Mouse (Mus musculus) hindbrain, embryonic 14.5 days (tissue): ENCODE data around the gene Tnfrsf13c. TPM values are rescaled to one million over a fixed set of nuclear protein-coding genes. Genes with fewer than 3 reads are reported as not detected.
"Not testable (repeated sequence)": the region's sequence is repeated elsewhere in the genome, so short reads cannot be mapped to it uniquely, and the experiment has no call there.

Source experiments
- ATAC-seq: fragments of 200-750 bp; cut with Nextera tagmentation; 2 replicates; pipeline ENCODE4 v1.8.0; 2017; ENCODE audit warnings: moderate number of reproducible peaks, mild to moderate bottlenecking, moderate TSS enrichment, moderate library complexity; ENCODE audit not compliant: low FRiP score
- DNase-seq: peaks from one replicate; pipeline ENCODE4 v3.0.0-alpha.2; 2015; ENCODE audit warnings: low spot score
- H3K27ac ChIP-seq: fragments of 300-500 bp; sonication (generic); 2 replicates; pipeline ENCODE4 v1.5.1; 2014; ENCODE audit warnings: mild to moderate bottlenecking, moderate library complexity
- H3K27me3 ChIP-seq: fragments of 300-500 bp; sonication (generic); 2 replicates; pipeline ENCODE4 v1.6.1; 2014; ENCODE audit warnings: mild to moderate bottlenecking, low read length, mixed read lengths; ENCODE audit not compliant: control insufficient read depth, insufficient read depth
- H3K36me3 ChIP-seq: fragments of 300-500 bp; sonication (generic); replicated peaks from 2 replicates; pipeline ENCODE4 v1.6.1; 2014; ENCODE audit not compliant: control insufficient read depth, insufficient read depth
- H3K4me1 ChIP-seq: fragments of 300-500 bp; sonication (generic); replicated peaks from 2 replicates; pipeline ENCODE4 v1.6.1; 2014; ENCODE audit warnings: antibody characterized with exemption, low read length, mixed read lengths; ENCODE audit not compliant: control insufficient read depth, insufficient read depth
- H3K4me2 ChIP-seq: fragments of 300-500 bp; sonication (generic); replicated peaks from 2 replicates; pipeline ENCODE4 v1.6.1; 2014; ENCODE audit warnings: mild to moderate bottlenecking, moderate library complexity
- H3K4me3 ChIP-seq: fragments of 300-500 bp; sonication (generic); replicated peaks from 2 replicates; pipeline ENCODE4 v1.5.1; 2014; ENCODE audit warnings: mild to moderate bottlenecking, low read length
- H3K9ac ChIP-seq: fragments of 300-500 bp; sonication (generic); 2 replicates; pipeline ENCODE4 v1.6.1; 2014
- H3K9me3 ChIP-seq: fragments of 300-500 bp; sonication (generic); 2 replicates; pipeline ENCODE4 v1.6.1; 2016; ENCODE audit warnings: low read length; ENCODE audit not compliant: control insufficient read depth
- WGBS: fragments of 180-500 bp; shearing (Covaris S2); extraction: QIAGEN DNeasy Blood & Tissue Kit; methylation state at CpG from one replicate; pipeline ENCODE4 v1.1.7; 2014; 5-methylcytosine and 5-hydroxymethylcytosine counted together
- polyA plus RNA-seq: library from polyadenylated mRNA; unstranded; fragments of >200 nt; fragmentation: Nextera tagmentation; extraction: Ambion mirVana; gene quantifications from 2 replicates; pipeline ENCODE4 v1.2.1, GENCODE M21; 2014

The Tnfrsf13c gene
- polyA plus RNA-seq, 1 experiment from 2014 or later = 0.68 TPM

DNA sequence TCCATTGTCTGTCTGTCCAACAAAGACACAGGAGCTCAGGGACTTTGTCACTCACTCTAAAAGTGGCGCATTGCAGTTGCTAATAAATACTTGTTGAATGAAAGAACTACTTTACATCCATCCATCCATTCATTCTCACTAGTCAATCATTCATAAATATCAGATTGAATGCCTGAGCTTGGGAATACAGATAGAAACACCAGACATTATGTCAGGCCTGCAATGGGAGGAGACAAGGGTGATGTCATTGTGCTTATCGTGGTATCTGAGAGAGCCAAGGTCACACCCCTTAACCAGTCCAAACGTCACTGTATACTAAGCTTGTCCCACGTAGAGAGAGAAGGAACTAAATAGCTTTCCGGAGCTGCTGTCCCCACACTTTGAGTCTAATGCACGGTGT lies 27.9 kb upstream of the Tnfrsf13c start, which contains the start of gene 1500009C09Rik:
Gene 1500009C09Rik, plus strand, starts transcription at position 301 of the 400 bp plus-strand sequence.
- no peak within 1 kb of the TSS for H3K9ac ChIP-seq
- no peak within 1 kb of the TSS for H3K4me2 ChIP-seq
- H3K27ac ChIP-seq = no peak within 1 kb of the TSS
- H3K9me3 ChIP-seq = no peaks in the 10 kb centered on the region
- H3K27me3 ChIP-seq = no peaks in the 10 kb centered on the region
- DNase-seq = no peak
- no peak within 1 kb of the TSS for H3K4me3 ChIP-seq
- WGBS = 93% methylated on average over 6 of the region's 6 CpGs
- peaks cover 18% of the 10 kb centered on the region for H3K4me1 ChIP-seq
- H3K36me3 ChIP-seq = no peaks in the 10 kb centered on the region
- no peak for ATAC-seq

- 97% methylated on average over 3 of the region's 3 CpGs for WGBS
- Histone ChIP-seq H3K27ac (no peak overlapping the region), H3K4me2 (no peak overlapping the region), H3K36me3 (no peaks in the 10 kb centered on the region), H3K4me3 (no peak overlapping the region), H3K4me1 (peaks cover 13% of the 10 kb centered on the region), H3K9ac (no peak overlapping the region), H3K27me3 (no peaks in the 10 kb centered on the region), H3K9me3 (no peaks in the 10 kb centered on the region)
- ATAC-seq (no peak), DNase-seq (no peak)
Measured at GRCm38 (mm10) chr15:82251579-82251978, 27.4 kb upstream of the Tnfrsf13c start.

GRCm38 (mm10) chr15:82247131-82247776 lies 23.1 kb upstream of the Tnfrsf13c start:
- ATAC-seq = no peak
- WGBS = 78% methylated on average over 3 of the region's 3 CpGs
- Histone ChIP-seq H3K4me2 (no peak overlapping the region), H3K36me3 (no peaks in the 10 kb centered on the region), H3K9ac (no peak overlapping the region), H3K27me3 (no peaks in the 10 kb centered on the region), H3K4me1 (peaks cover 4% of the 10 kb centered on the region; the same call in 1 of the 2 replicates), H3K4me3 (no peak overlapping the region), H3K9me3 (no peaks in the 10 kb centered on the region), H3K27ac (no peak overlapping the region)
- DNase-seq = no peak

- WGBS = 22% methylated on average over 9 of the region's 9 CpGs
- H3K4me2 ChIP-seq = peak overlapping the region; percentile 89
- H3K27ac ChIP-seq, H3K9me3 ChIP-seq, DNase-seq, ATAC-seq, H3K27me3 ChIP-seq, H3K4me1 ChIP-seq, H3K36me3 ChIP-seq: not testable (repeated sequence)
- H3K4me3 ChIP-seq = peak overlapping the region; percentile 50
- 0 out of 2 replicates have a peak overlapping the region, but pooled peaks have one; percentile 59 for H3K9ac ChIP-seq
Measured at GRCm38 (mm10) chr15:82244805-82245161, 20.6 kb upstream of the Tnfrsf13c start.

- Histone ChIP-seq H3K9me3 (no peaks in the 10 kb centered on the region), H3K9ac (peak within 1 kb of the TSS; percentile 59), H3K27me3 (no peaks in the 10 kb centered on the region), H3K27ac (0 out of 2 replicates have a peak within 1 kb of the TSS, but pooled peaks have one; percentile 9), H3K4me2 (peak within 1 kb of the TSS; percentile 89), H3K4me1 (peaks cover 4% of the 10 kb centered on the region; the same call in 1 of the 2 replicates), H3K36me3 (no peaks in the 10 kb centered on the region), H3K4me3 (peak within 1 kb of the TSS; percentile 50)
- WGBS = under 1% methylated on average over 65 of the region's 65 CpGs
- DNase-seq = peak; percentile 89
- ATAC-seq = peak; percentile 99
Measured at GRCm38 (mm10) chr15:82244115-82244804, 20.1 kb upstream of the Tnfrsf13c start, which contains the start of gene Cenpm. Gene Cenpm, minus strand, starts transcription at chr15:82244748.

DNA sequence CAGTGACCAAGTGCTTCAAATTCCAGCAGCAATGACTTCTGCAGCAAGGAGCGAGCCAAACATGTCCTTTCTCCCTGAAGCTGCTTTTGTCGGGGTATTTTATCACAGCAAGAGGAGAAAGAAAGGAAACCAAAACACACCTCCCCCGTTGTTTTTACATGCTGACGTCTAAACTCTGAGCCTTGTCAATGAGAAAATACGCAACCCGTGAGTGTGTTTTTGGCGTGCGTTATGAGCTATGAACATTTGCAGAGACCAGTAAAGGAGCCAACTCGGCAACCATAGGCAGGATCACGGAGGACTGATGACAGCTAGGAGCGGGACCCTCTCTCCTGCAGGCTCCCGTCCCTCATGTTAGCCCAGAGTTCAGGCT lies 19.6 kb upstream of the Tnfrsf13c start:
- H3K4me3 ChIP-seq = peak overlapping the region; percentile 50
- peaks cover 4% of the 10 kb centered on the region; the same call in 1 of the 2 replicates for H3K4me1 ChIP-seq
- DNase-seq = no peak
- H3K36me3 ChIP-seq = no peaks in the 10 kb centered on the region
- H3K9ac ChIP-seq = peak overlapping the region; percentile 59
- H3K9me3 ChIP-seq = no peaks in the 10 kb centered on the region
- no peak for ATAC-seq
- 0 out of 2 replicates have a peak overlapping the region, but pooled peaks have one; percentile 9 for H3K27ac ChIP-seq
- no peaks in the 10 kb centered on the region for H3K27me3 ChIP-seq
- peak overlapping the region; percentile 89 for H3K4me2 ChIP-seq
- 6% methylated on average over 12 of the region's 12 CpGs for WGBS

GRCm38 (mm10) chr15:82243311-82243710 lies 19.1 kb upstream of the Tnfrsf13c start:
- no peak for ATAC-seq
- no peak overlapping the region for H3K27ac ChIP-seq
- DNase-seq = no peak
- H3K4me3 ChIP-seq = peak overlapping the region; percentile 50
- no peaks in the 10 kb centered on the region for H3K36me3 ChIP-seq
- H3K9ac ChIP-seq = peak overlapping the region; percentile 59; the same call in 1 of the 2 replicates
- peaks cover 4% of the 10 kb centered on the region; the same call in 1 of the 2 replicates for H3K4me1 ChIP-seq
- 82% methylated on average over 3 of the region's 3 CpGs for WGBS
- peak overlapping the region; percentile 89 for H3K4me2 ChIP-seq
- no peaks in the 10 kb centered on the region for H3K27me3 ChIP-seq
- no peaks in the 10 kb centered on the region for H3K9me3 ChIP-seq

DNA sequence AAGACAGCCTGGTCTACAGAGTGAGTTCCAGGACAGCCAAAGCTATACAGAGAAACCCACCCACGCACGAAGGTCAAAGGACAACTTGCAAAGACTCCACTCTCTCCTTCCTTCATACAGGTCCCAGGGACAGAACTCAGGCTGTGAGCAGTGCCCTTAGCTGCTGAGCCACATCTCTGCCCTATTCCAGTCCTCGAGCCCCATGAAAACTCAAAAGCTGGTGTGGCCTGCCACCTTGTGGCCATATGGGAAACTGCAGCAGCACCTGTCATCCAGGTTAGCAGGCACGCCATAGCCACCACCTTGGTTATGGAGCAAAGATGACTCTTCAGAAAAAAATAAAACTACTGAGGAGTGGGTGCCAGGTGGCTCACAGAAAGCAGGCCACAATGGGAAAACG lies 12.4 kb upstream of the Tnfrsf13c start:
- Histone ChIP-seq H3K9me3 (no peaks in the 10 kb centered on the region), H3K4me2 (no peak overlapping the region), H3K4me1 (0 out of 2 replicates have a peak, but pooled peaks cover 7% of the 10 kb centered on the region), H3K9ac (no peak overlapping the region), H3K27me3 (no peaks in the 10 kb centered on the region), H3K27ac (no peak overlapping the region), H3K36me3 (no peaks in the 10 kb centered on the region), H3K4me3 (no peak overlapping the region)
- ATAC-seq (peak; percentile 80; the same call in 1 of the 2 replicates), DNase-seq (peak; percentile 89)
- 22% methylated on average over 5 of the region's 5 CpGs for WGBS

GRCm38 (mm10) chr15:82235661-82236060 lies 11.5 kb upstream of the Tnfrsf13c start:
- Histone ChIP-seq H3K4me3 (no peak overlapping the region), H3K9me3 (no peaks in the 10 kb centered on the region), H3K36me3 (no peaks in the 10 kb centered on the region), H3K27ac (no peak overlapping the region), H3K27me3 (no peaks in the 10 kb centered on the region), H3K4me2 (no peak overlapping the region), H3K9ac (no peak overlapping the region), H3K4me1 (0 out of 2 replicates have a peak, but pooled peaks cover 9% of the 10 kb centered on the region)
- WGBS = 73% methylated on average over 10 of the region's 10 CpGs
- DNase-seq (no peak), ATAC-seq (no peak)
